Mouse (Mus musculus): ENCODE data around the gene Rnf166. TPM values are rescaled to one million over a fixed set of nuclear protein-coding genes. Genes with fewer than 3 reads are reported as not detected.

Gene Rnf166
- polyA plus RNA-seq, 1 experiment, result 120 TPM

- Histone ChIP-seq H3K4me1 (ENCODE audit: control insufficient read depth, insufficient read depth, low read length) (no peaks in the 10 kb centered on the region), H3K36me3 (ENCODE audit: control insufficient read depth, insufficient read depth, low read length) (no peaks in the 10 kb centered on the region), H3K27ac (ENCODE audit: control insufficient read depth, insufficient read depth, low read depth, low read length) (no peak overlapping the region), H3K27me3 (ENCODE audit: control insufficient read depth, insufficient read depth, low read length) (no peaks in the 10 kb centered on the region), H3K4me3 (ENCODE audit: control insufficient read depth, low read depth, low read length) (no peak overlapping the region)
- TF ChIP-seq CTCF (IDR thresholded peaks at IDR 0.05; ENCODE audit: control insufficient read depth, insufficient read depth, insufficient replicate concordance, low read depth, low read length) (no peak), POLR2A (IDR thresholded peaks at IDR 0.05; ENCODE audit: control insufficient read depth, low read depth, low read length) (no peak)
Observed at GRCm38 (mm10) chr8:122488387-122488786, 12.5 kb upstream of the Rnf166 start.

GRCm38 (mm10) chr8:122484831-122485230 is 9.0 kb upstream of the Rnf166 start:
- H3K36me3 ChIP-seq (ENCODE audit: control insufficient read depth, insufficient read depth, low read length), result no peaks in the 10 kb centered on the region
- TF ChIP-seq POLR2A (IDR thresholded peaks at IDR 0.05; ENCODE audit: control insufficient read depth, low read depth, low read length) (no peak), CTCF (IDR thresholded peaks at IDR 0.05; ENCODE audit: control insufficient read depth, insufficient read depth, insufficient replicate concordance, low read depth, low read length) (no peak)
- H3K27ac ChIP-seq (ENCODE audit: control insufficient read depth, insufficient read depth, low read depth, low read length), result no peak overlapping the region
- H3K4me3 ChIP-seq (ENCODE audit: control insufficient read depth, low read depth, low read length), result no peak overlapping the region
- H3K27me3 ChIP-seq (ENCODE audit: control insufficient read depth, insufficient read depth, low read length), result no peaks in the 10 kb centered on the region
- no peaks in the 10 kb centered on the region for H3K4me1 ChIP-seq (ENCODE audit: control insufficient read depth, insufficient read depth, low read length)

GRCm38 (mm10) chr8:122483877-122484276 is 8.0 kb upstream of the Rnf166 start:
- no peak overlapping the region for H3K27ac ChIP-seq (ENCODE audit: control insufficient read depth, insufficient read depth, low read depth, low read length)
- H3K36me3 ChIP-seq (ENCODE audit: control insufficient read depth, insufficient read depth, low read length), result no peaks in the 10 kb centered on the region
- H3K4me1 ChIP-seq (ENCODE audit: control insufficient read depth, insufficient read depth, low read length), result no peaks in the 10 kb centered on the region
- TF ChIP-seq CTCF (IDR thresholded peaks at IDR 0.05; ENCODE audit: control insufficient read depth, insufficient read depth, insufficient replicate concordance, low read depth, low read length) (no peak; the same call in 1 of the 2 replicates), POLR2A (IDR thresholded peaks at IDR 0.05; ENCODE audit: control insufficient read depth, low read depth, low read length) (no peak)
- H3K4me3 ChIP-seq (ENCODE audit: control insufficient read depth, low read depth, low read length), result no peak overlapping the region
- H3K27me3 ChIP-seq (ENCODE audit: control insufficient read depth, insufficient read depth, low read length), result no peaks in the 10 kb centered on the region

- no peak for TF ChIP-seq POLR2A (IDR thresholded peaks at IDR 0.05; ENCODE audit: control insufficient read depth, low read depth, low read length)
Observed at GRCm38 (mm10) chr8:122482448-122482847, 6.6 kb upstream of the Rnf166 start.

GRCm38 (mm10) chr8:122474951-122475560 is 808 bp downstream of the Rnf166 start:
- Histone ChIP-seq H3K4me1 (ENCODE audit: control insufficient read depth, insufficient read depth, low read length) (peaks cover 14% of the 10 kb centered on the region), H3K36me3 (ENCODE audit: control insufficient read depth, insufficient read depth, low read length) (peaks cover 3% of the 10 kb centered on the region), H3K27me3 (ENCODE audit: control insufficient read depth, insufficient read depth, low read length) (no peaks in the 10 kb centered on the region), H3K4me3 (ENCODE audit: control insufficient read depth, low read depth, low read length) (peak overlapping the region; percentile 96), H3K27ac (ENCODE audit: control insufficient read depth, insufficient read depth, low read depth, low read length) (peak overlapping the region; percentile 92)
- TF ChIP-seq POLR2A (IDR thresholded peaks at IDR 0.05; ENCODE audit: control insufficient read depth, low read depth, low read length) (no peak), CTCF (IDR thresholded peaks at IDR 0.05; ENCODE audit: control insufficient read depth, insufficient read depth, insufficient replicate concordance, low read depth, low read length) (no peak)

More at GRCm38 (mm10) chr8:122482448-122482847, 6.6 kb upstream of the Rnf166 start:
- Histone ChIP-seq H3K27me3 (ENCODE audit: control insufficient read depth, insufficient read depth, low read length) (no peaks in the 10 kb centered on the region), H3K4me1 (ENCODE audit: control insufficient read depth, insufficient read depth, low read length) (no peaks in the 10 kb centered on the region), H3K36me3 (ENCODE audit: control insufficient read depth, insufficient read depth, low read length) (peaks cover 3% of the 10 kb centered on the region; the same call in 1 of the 2 replicates), H3K27ac (ENCODE audit: control insufficient read depth, insufficient read depth, low read depth, low read length) (no peak overlapping the region), H3K4me3 (ENCODE audit: control insufficient read depth, low read depth, low read length) (no peak overlapping the region)

GRCm38 (mm10) chr8:122473911-122474421 is 1.9 kb downstream of the Rnf166 start:
- Histone ChIP-seq H3K36me3 (ENCODE audit: control insufficient read depth, insufficient read depth, low read length) (peaks cover 3% of the 10 kb centered on the region), H3K4me1 (ENCODE audit: control insufficient read depth, insufficient read depth, low read length) (peaks cover 14% of the 10 kb centered on the region), H3K27me3 (ENCODE audit: control insufficient read depth, insufficient read depth, low read length) (no peaks in the 10 kb centered on the region), H3K4me3 (ENCODE audit: control insufficient read depth, low read depth, low read length) (peak overlapping the region; percentile 96), H3K27ac (ENCODE audit: control insufficient read depth, insufficient read depth, low read depth, low read length) (no peak overlapping the region)
- no peak for TF ChIP-seq CTCF (IDR thresholded peaks at IDR 0.05; ENCODE audit: control insufficient read depth, insufficient read depth, insufficient replicate concordance, low read depth, low read length)
- no peak for TF ChIP-seq POLR2A (IDR thresholded peaks at IDR 0.05; ENCODE audit: control insufficient read depth, low read depth, low read length)

- H3K27me3 ChIP-seq (ENCODE audit: control insufficient read depth, insufficient read depth, low read length), result no peaks in the 10 kb centered on the region
- H3K27ac ChIP-seq (ENCODE audit: control insufficient read depth, insufficient read depth, low read depth, low read length), result no peak overlapping the region
- H3K4me1 ChIP-seq (ENCODE audit: control insufficient read depth, insufficient read depth, low read length), result peaks cover 9% of the 10 kb centered on the region
- no peak overlapping the region for H3K4me3 ChIP-seq (ENCODE audit: control insufficient read depth, low read depth, low read length)
- H3K36me3 ChIP-seq (ENCODE audit: control insufficient read depth, insufficient read depth, low read length), result no peaks in the 10 kb centered on the region; the same call in none of the 2 replicates
- TF ChIP-seq POLR2A (IDR thresholded peaks at IDR 0.05; ENCODE audit: control insufficient read depth, low read depth, low read length), result no peak
- no peak for TF ChIP-seq CTCF (IDR thresholded peaks at IDR 0.05; ENCODE audit: control insufficient read depth, insufficient read depth, insufficient replicate concordance, low read depth, low read length)
Observed at GRCm38 (mm10) chr8:122470691-122471090, 5.2 kb downstream of the Rnf166 start.

Data from testis, adult 2 months (tissue).